Mouse (Mus musculus) MEL (cell line): Measurements from ENCODE around the gene Rfc4.

Experiments
- MAX ChIP-seq: IDR thresholded peaks from 2 replicates; pipeline ENCODE4 v1.6.1; 2011; ENCODE audit warnings: low read length, improper control_type of control experiment
- SIN3A ChIP-seq: IDR thresholded peaks from 2 replicates; pipeline ENCODE4 v1.6.1; 2012; ENCODE audit warnings: low read length, improper control_type of control experiment, inconsistent platforms
- TBP ChIP-seq: IDR thresholded peaks from 2 replicates; pipeline ENCODE4 v1.8.0; 2011; ENCODE audit warnings: low read depth, low read length, improper control_type of control experiment
- USF1 ChIP-seq: IDR thresholded peaks from 2 replicates; pipeline ENCODE4 v1.6.1; 2014; ENCODE audit warnings: low read depth, mild to moderate bottlenecking, inconsistent platforms, low read length, improper control_type of control experiment, moderate library complexity
- USF2 ChIP-seq, 2 experiments: IDR thresholded peaks; 2 replicates each; pipeline ENCODE4 v1.6.1; 2011 to 2012; ENCODE audit warnings: improper control_type of control experiment in 2 of 2, low read length in 2 of 2, borderline replicate concordance in 1 of 2, inconsistent platforms in 1 of 2, low read depth in 1 of 2, mild to moderate bottlenecking in 1 of 2; ENCODE audit not compliant: insufficient read depth in 1 of 2

- TF ChIP-seq SIN3A (no peak), MAX (no peak), TBP (no peak), USF1 (no peak), USF2 (IDR thresholded peaks at IDR 0.05; ENCODE audit: borderline replicate concordance in 1 of 2, insufficient read depth in 1 of 2, low read depth in 1 of 2, low read length in 2 of 2) (no peak)
Measured at GRCm38 (mm10) chr16:23140911-23141310, 13.4 kb upstream of the Rfc4 start.
